Mouse (Mus musculus) C2C12 (cell line): ENCODE measurements at regions not wholly inside any gene's neighbourhood (a gene's known extent, or its start where the extent isn't known, plus 50 kb on each side); places are given as distances from the start of the nearest gene placed in this dataset.

ENCODE experiments used
- H3K27me3 ChIP-seq: one replicate; pipeline ENCODE4 v1.6.1; 2011; ENCODE audit not compliant: control insufficient read depth, insufficient read depth, insufficient read length
- H3K36me3 ChIP-seq: one replicate; pipeline ENCODE4 v1.6.1; 2011; ENCODE audit not compliant: control insufficient read depth, insufficient read depth
- H3K4me3 ChIP-seq: one replicate; pipeline ENCODE4 v1.5.1; 2011; ENCODE audit warnings: mild to moderate bottlenecking, control low read depth; ENCODE audit not compliant: poor library complexity, insufficient read depth, severe bottlenecking
- H3K79me2 ChIP-seq: one replicate; pipeline ENCODE4 v1.6.1; 2011; ENCODE audit not compliant: control insufficient read depth, insufficient read depth
- H3K79me3 ChIP-seq: one replicate; pipeline ENCODE4 v1.6.1; 2011; ENCODE audit warnings: low read depth, control low read depth
- H3ac ChIP-seq: one replicate; pipeline ENCODE3; 2011; ENCODE audit warnings: low read depth; ENCODE audit not compliant: control insufficient read depth, insufficient read length
- CEBPB ChIP-seq: IDR thresholded peaks from one replicate; pipeline ENCODE4 v1.6.1; 2011; ENCODE audit warnings: low read depth, mild to moderate bottlenecking, control low read depth, moderate library complexity
- CTCF ChIP-seq: IDR thresholded peaks from one replicate; pipeline ENCODE4 v1.5.1; 2011; ENCODE audit not compliant: control insufficient read depth, insufficient read depth, insufficient read length
- FOSL1 ChIP-seq: IDR thresholded peaks from one replicate; pipeline ENCODE4 v1.8.0; 2011; ENCODE audit warnings: mild to moderate bottlenecking, low read length; ENCODE audit not compliant: poor library complexity, insufficient read depth, severe bottlenecking
- MAX ChIP-seq: IDR thresholded peaks from one replicate; pipeline ENCODE4 v1.6.1; 2011; ENCODE audit warnings: mild to moderate bottlenecking, control low read depth
- MYOD1 ChIP-seq: IDR thresholded peaks from one replicate; pipeline ENCODE4 v1.6.1; 2011; ENCODE audit warnings: low read depth; ENCODE audit not compliant: control insufficient read depth, insufficient read length
- MYOG ChIP-seq: IDR thresholded peaks from one replicate; pipeline ENCODE4 v1.6.1; 2011; ENCODE audit not compliant: control insufficient read depth, insufficient read length; ENCODE audit errors: extremely low read depth
- USF1 ChIP-seq: IDR thresholded peaks from one replicate; pipeline ENCODE4 v1.6.1; 2011; ENCODE audit warnings: low read depth, mild to moderate bottlenecking, control low read depth, moderate library complexity

- no peak overlapping the region for H3ac ChIP-seq
- H3K79me3 ChIP-seq = no peaks in the 10 kb centered on the region
- TF ChIP-seq USF1 = no peak
- no peak for TF ChIP-seq CEBPB
- H3K27me3 ChIP-seq = no peaks in the 10 kb centered on the region
- H3K79me2 ChIP-seq = no peaks in the 10 kb centered on the region
- no peak overlapping the region for H3K4me3 ChIP-seq
- H3K36me3 ChIP-seq = no peaks in the 10 kb centered on the region
Observed at GRCm38 (mm10) chr16:86860828-86861227, 493.2 kb upstream of the N6amt1 start.

GRCm38 (mm10) chr16:86855891-86856290 is 498.1 kb upstream of the N6amt1 start:
- no peaks in the 10 kb centered on the region for H3K79me3 ChIP-seq
- TF ChIP-seq CTCF (no peak), CEBPB (no peak), MYOG (no peak), MAX (no peak), FOSL1 (no peak), USF1 (no peak), MYOD1 (no peak)
- no peak overlapping the region for H3ac ChIP-seq
- no peaks in the 10 kb centered on the region for H3K36me3 ChIP-seq
- no peaks in the 10 kb centered on the region for H3K27me3 ChIP-seq
- H3K79me2 ChIP-seq = no peaks in the 10 kb centered on the region
- no peak overlapping the region for H3K4me3 ChIP-seq

GRCm38 (mm10) chr16:86855312-86855711 is 498.7 kb upstream of the N6amt1 start:
- Histone ChIP-seq H3K4me3 (no peak overlapping the region), H3K79me2 (no peaks in the 10 kb centered on the region), H3ac (no peak overlapping the region), H3K27me3 (no peaks in the 10 kb centered on the region), H3K36me3 (no peaks in the 10 kb centered on the region), H3K79me3 (no peaks in the 10 kb centered on the region)
- TF ChIP-seq CTCF = no peak
- no peak for TF ChIP-seq MAX
- no peak for TF ChIP-seq FOSL1
- no peak for TF ChIP-seq USF1

- H3K4me3 ChIP-seq = no peak overlapping the region
- TF ChIP-seq MAX (no peak), CEBPB (no peak), FOSL1 (no peak)
- no peaks in the 10 kb centered on the region for H3K27me3 ChIP-seq
- H3ac ChIP-seq = no peak overlapping the region
- H3K79me3 ChIP-seq = no peaks in the 10 kb centered on the region
- no peaks in the 10 kb centered on the region for H3K36me3 ChIP-seq
- no peaks in the 10 kb centered on the region for H3K79me2 ChIP-seq
Observed at GRCm38 (mm10) chr16:86853398-86853797, 500.6 kb upstream of the N6amt1 start.

GRCm38 (mm10) chr16:86838457-86839337 is 515.3 kb upstream of the N6amt1 start:
- H3K36me3 ChIP-seq = no peaks in the 10 kb centered on the region
- no peaks in the 10 kb centered on the region for H3K79me2 ChIP-seq
- H3K79me3 ChIP-seq = no peaks in the 10 kb centered on the region
- no peak for TF ChIP-seq FOSL1
- no peak for TF ChIP-seq USF1
- H3ac ChIP-seq = no peak overlapping the region
- no peaks in the 10 kb centered on the region for H3K27me3 ChIP-seq
- no peak overlapping the region for H3K4me3 ChIP-seq

- no peaks in the 10 kb centered on the region for H3K79me2 ChIP-seq
- no peak overlapping the region for H3ac ChIP-seq
- no peak overlapping the region for H3K4me3 ChIP-seq
- no peaks in the 10 kb centered on the region for H3K27me3 ChIP-seq
- TF ChIP-seq MYOD1 (no peak), FOSL1 (no peak), MYOG (no peak), USF1 (no peak), CTCF (no peak), MAX (no peak), CEBPB (no peak)
- no peaks in the 10 kb centered on the region for H3K36me3 ChIP-seq
- no peaks in the 10 kb centered on the region for H3K79me3 ChIP-seq
Observed at GRCm38 (mm10) chr16:86827645-86828044, 526.3 kb upstream of the N6amt1 start.
